Mouse (Mus musculus): ENCODE data around the gene Ccdc78. TPM values are rescaled to one million over a fixed set of nuclear protein-coding genes. Genes with fewer than 3 reads are reported as not detected.
"Not testable (repeated sequence)": the region's sequence is repeated elsewhere in the genome, so short reads cannot be mapped to it uniquely, and the experiment has no call there.

The Ccdc78 gene
- under 1 TPM in 1 of 4 experiments, not detected in 3; 0.15 TPM for total RNA-seq (2022)

GRCm38 (mm10) chr17:25786280-25786679 is at the start of gene Ccdc78:
Ccdc78 (plus strand) TSS chr17:25786580.
- no peak for DNase-seq

DNA sequence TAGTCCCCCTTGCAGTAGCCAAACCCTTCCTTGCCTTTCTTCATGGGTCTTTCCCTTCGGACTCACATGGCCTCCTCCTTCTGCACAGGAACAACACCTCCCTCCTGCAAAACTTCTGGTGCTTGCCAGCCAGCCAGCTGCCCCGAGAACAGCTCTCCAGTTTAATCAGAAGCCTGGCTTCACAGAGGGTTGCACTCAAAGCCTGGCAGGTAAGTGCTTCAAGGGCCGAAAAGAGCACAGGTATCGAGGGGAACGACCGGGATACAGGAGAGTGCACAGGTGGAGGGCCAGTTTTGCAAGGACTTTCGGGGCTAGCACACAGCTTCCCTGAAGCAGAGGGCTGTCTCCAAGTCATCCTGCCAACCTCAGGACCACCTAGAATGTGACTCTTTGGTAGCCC is 47.5 kb upstream of the Ccdc78 start:
- no peak for DNase-seq

DNA sequence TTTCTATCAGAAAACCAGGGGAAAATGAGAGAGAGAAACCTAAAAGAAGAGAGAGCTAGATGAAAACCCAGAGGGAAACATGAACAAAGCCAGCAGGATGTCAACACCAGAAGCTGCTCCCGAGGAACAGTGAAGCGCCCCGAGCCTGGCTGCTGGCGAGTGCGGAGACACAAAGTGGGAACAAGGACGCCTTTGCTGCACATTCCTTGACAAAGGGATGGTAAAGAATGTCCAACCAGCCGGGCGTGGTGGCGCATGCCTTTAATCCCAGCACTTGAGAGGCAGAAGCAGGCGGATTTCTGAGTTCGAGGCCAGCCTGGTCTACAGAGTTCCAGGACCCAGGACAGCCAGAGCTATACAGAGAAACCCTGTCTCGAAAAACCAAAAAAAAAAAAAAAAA is 44.9 kb upstream of the Ccdc78 start:
- not testable (repeated sequence) for DNase-seq

GRCm38 (mm10) chr17:25743831-25744230 is 42.5 kb upstream of the Ccdc78 start:
- DNase-seq, result peak; percentile 75

DNA sequence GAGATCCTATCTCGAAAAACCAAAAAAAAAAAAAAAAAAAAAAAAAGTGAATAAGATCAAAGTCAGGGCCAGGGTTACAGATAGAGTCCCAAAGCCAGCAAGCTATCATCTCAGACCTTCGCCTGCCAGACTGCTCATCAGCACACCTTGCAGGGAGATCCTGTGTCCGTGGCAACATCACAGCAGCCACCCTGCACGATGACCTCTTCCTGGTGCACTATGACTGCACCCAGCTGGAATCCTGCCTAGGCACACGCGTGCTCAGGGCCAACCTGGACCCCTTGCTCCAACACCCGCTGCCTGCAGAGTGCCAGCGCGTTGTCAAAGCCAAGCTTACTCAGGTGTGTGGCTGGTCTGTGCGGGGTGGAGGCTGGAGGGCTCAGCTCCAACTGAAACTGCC is 42.1 kb upstream of the Ccdc78 start:
- peak; percentile 47 for DNase-seq

- peak; percentile 39 for DNase-seq
Measured at GRCm38 (mm10) chr17:25748238-25748637, 38.1 kb upstream of the Ccdc78 start.

DNA sequence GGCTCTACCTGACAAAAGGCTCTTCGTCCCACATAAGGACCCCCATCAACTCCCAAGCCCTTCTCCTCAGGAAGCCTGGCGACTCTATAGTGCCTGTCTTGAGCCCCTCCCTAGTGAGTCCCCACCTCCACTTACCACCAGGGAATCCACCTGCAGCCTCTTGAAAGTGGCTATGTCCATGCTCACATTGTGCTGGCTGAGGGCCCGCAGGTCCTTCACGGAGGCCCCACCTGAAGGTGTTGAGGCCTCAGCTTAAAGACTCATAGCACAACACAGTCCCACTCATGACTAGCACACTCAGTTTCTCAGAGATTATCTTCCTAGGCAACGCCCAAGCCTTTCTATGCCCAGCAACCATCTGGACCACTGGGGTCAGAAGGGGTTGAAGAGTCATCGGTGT is 37.1 kb upstream of the Ccdc78 start:
- DNase-seq, result no peak

- DNase-seq, result peak; percentile 53
Measured at GRCm38 (mm10) chr17:25751446-25751845, 34.9 kb upstream of the Ccdc78 start.

DNA sequence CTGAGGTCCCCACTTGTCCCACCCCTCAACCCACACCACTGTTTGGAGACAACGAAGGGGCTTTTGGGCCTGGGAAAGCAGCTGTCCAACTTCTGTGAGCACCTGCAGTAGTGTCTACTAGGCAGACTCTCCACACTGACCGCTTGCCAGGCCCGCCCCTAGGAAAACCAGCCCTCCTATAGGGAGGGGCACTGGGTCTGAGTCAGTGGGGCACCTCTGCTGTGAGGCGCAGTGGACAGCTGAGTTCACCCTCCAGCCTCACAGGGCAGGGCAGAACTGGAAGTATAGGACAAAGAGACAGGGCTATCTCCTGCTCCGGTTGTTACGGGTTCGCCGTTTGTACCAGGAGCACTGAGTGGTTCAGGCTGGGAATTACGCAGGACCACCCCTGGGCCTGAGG is 32.1 kb upstream of the Ccdc78 start, which contains the start of gene Msln:
Gene Msln, minus strand, starts transcription at position 138 of the 400 bp plus-strand sequence.
- DNase-seq, result no peak

DNA sequence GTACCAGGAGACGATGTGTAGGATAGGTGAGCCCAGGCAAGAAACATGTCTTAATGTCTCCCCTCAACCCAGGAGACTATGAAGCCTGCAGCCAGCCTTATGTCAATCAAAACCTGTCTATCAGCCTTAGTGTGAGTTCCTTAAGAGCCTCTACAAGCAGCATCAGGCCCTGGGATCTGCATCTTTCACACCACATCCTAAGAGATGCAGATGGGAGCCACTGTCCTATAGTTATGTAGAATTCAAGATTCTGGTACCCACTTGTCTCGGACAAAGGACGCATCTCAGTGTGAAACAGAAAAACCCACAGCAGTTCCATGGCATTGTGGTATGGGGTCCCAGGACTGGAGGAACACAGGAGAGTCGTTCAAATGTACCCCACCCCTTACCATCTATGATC is 31.3 kb upstream of the Ccdc78 start:
- DNase-seq, result no peak

- DNase-seq, result no peak
Measured at GRCm38 (mm10) chr17:25755627-25756377, 30.6 kb upstream of the Ccdc78 start.

GRCm38 (mm10) chr17:25756378-25757242 is 29.8 kb upstream of the Ccdc78 start:
- DNase-seq, result no peak

DNA sequence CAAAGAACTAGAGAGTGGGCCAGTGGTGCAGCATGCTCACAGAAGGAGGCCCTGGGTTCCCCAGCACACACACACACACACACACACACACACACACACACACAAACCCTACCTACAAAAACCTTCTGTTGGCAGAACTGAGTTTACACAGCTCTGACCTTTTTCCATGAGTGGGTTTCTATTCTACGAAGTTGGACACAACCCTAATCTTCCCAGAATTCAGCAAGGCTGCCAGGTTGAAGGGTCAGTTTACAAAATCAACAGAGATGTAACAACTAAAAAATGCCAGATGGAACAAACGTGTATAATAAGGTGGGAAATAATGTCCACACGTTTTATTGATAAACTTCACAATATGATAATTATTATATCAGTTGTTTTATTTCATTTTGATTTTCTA is 28.7 kb upstream of the Ccdc78 start:
- no peak for DNase-seq

- DNase-seq, result no peak
Measured at GRCm38 (mm10) chr17:25760148-25760547, 26.2 kb upstream of the Ccdc78 start.

- DNase-seq, result no peak
Measured at GRCm38 (mm10) chr17:25761561-25761970, 24.8 kb upstream of the Ccdc78 start.

- DNase-seq, result no peak
Measured at GRCm38 (mm10) chr17:25762591-25762990, 23.8 kb upstream of the Ccdc78 start.

GRCm38 (mm10) chr17:25765886-25766285 is 20.5 kb upstream of the Ccdc78 start:
- DNase-seq, result no peak

- no peak for DNase-seq
Measured at GRCm38 (mm10) chr17:25769331-25769730, 17.0 kb upstream of the Ccdc78 start.

- DNase-seq, result peak; percentile 95
Measured at GRCm38 (mm10) chr17:25773549-25774120, 12.7 kb upstream of the Ccdc78 start, which contains the start of gene Narfl. Narfl (plus strand) TSS chr17:25773776.

- no peak for DNase-seq
Measured at GRCm38 (mm10) chr17:25775318-25776062, 10.9 kb upstream of the Ccdc78 start.

DNA sequence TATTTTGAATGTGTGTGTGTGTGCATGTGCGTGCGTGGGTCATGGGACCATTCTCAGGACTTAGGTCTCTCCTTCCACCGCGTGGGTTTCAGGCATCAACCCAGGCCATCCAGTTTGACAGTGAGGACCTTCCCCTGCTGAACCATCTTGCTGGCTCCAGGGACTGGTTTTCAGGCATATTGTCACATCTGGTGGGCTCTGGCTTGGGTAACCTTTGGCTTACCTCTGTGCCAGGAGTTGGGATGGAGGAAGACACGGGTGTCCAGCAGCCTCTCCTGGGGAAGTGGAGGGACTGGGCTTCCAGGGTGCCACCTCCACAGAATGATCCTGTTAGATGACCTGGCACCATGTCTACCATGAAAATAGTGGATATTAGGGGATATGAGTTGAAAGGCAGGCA is 8.4 kb upstream of the Ccdc78 start:
- no peak for DNase-seq

DNA sequence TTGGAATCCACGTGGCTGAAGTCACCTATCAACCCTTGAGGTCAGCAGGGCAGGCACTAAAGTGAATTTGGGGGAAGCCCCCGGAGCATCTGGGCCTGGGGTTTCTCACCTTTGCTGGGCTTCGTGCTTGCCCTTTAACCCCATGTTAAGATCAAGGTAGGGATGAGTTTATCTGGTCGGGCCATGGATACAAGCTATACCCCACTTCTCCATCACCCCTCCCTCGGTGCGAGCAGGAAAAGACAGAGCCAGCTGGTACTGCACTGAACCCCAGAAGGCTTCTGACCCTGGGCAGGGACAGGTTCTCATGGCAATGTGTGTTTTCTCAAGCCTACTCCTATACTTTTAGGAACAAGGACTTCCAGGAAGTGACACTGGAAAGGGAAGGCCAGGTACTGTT is 5.0 kb upstream of the Ccdc78 start:
- DNase-seq, result no peak
